Mouse (Mus musculus) heart, postnatal 0 days (tissue): ENCODE measurements around the gene Fam163b. TPM values are rescaled to one million over a fixed set of nuclear protein-coding genes. Genes with fewer than 3 reads are reported as not detected.

Experiments used
- ATAC-seq: fragments of 200-750 bp; cut with Nextera tagmentation; 2 replicates; pipeline ENCODE4 v1.8.0; 2017; ENCODE audit warnings: low read depth, moderate number of reproducible peaks, moderate library complexity; ENCODE audit not compliant: insufficient read depth
- DNase-seq: peaks from one replicate; pipeline ENCODE4 v3.0.0-alpha.2; 2016; ENCODE audit warnings: low spot score
- H3K27ac ChIP-seq: fragments of 300-500 bp; sonication (generic); 2 replicates; pipeline ENCODE4 v1.5.1; 2014; ENCODE audit warnings: low read depth, mild to moderate bottlenecking
- H3K27me3 ChIP-seq: fragments of 300-500 bp; sonication (generic); 2 replicates; pipeline ENCODE4 v1.6.1; 2014; ENCODE audit warnings: low read length, mixed read lengths; ENCODE audit not compliant: control insufficient read depth, insufficient read depth
- H3K36me3 ChIP-seq: fragments of 300-500 bp; sonication (generic); replicated peaks from 2 replicates; pipeline ENCODE4 v1.6.1; 2014; ENCODE audit warnings: low read length, mixed read lengths; ENCODE audit not compliant: control insufficient read depth, insufficient read depth
- H3K4me1 ChIP-seq: fragments of 300-500 bp; sonication (generic); 2 replicates; pipeline ENCODE4 v1.6.1; 2014; ENCODE audit warnings: antibody characterized with exemption; ENCODE audit not compliant: control insufficient read depth, insufficient read depth
- H3K4me2 ChIP-seq: fragments of 300-500 bp; sonication (generic); 2 replicates; pipeline ENCODE4 v1.6.1; 2014; ENCODE audit warnings: low read depth, mild to moderate bottlenecking, low read length, moderate library complexity
- H3K4me3 ChIP-seq: fragments of 300-500 bp; sonication (generic); 2 replicates; pipeline ENCODE4 v1.5.1; 2014; ENCODE audit warnings: low read depth, low read length
- H3K9ac ChIP-seq: fragments of 300-500 bp; sonication (generic); replicated peaks from 2 replicates; pipeline ENCODE4 v1.6.1; 2014; ENCODE audit warnings: low read depth, low read length, mixed read lengths
- H3K9me3 ChIP-seq: fragments of 300-500 bp; sonication (generic); replicated peaks from 2 replicates; pipeline ENCODE4 v1.6.1; 2016; ENCODE audit warnings: low read length; ENCODE audit not compliant: control insufficient read depth
- CTCF ChIP-seq: IDR thresholded peaks from 2 replicates; pipeline ENCODE4 v1.5.1; 2016; ENCODE audit warnings: antibody characterized with exemption, control low read depth, low read depth
- EP300 ChIP-seq: IDR thresholded peaks from 2 replicates; pipeline ENCODE4 v1.6.1; 2016; ENCODE audit warnings: antibody characterized with exemption, low read depth
- WGBS: fragments of 180-500 bp; shearing (Covaris S2); extraction: QIAGEN DNeasy Blood & Tissue Kit; methylation state at CpG from one replicate; pipeline ENCODE4 v1.1.7; 2014; 5-methylcytosine and 5-hydroxymethylcytosine counted together
- polyA plus RNA-seq: library from polyadenylated mRNA; unstranded; fragments of >200 nt; fragmentation: Nextera tagmentation; extraction: Ambion mirVana; gene quantifications from 2 replicates; pipeline ENCODE4 v1.2.1, GENCODE M21; 2015
- total RNA-seq: library from RNA; depleted of rRNA; stranded (reverse); fragments of >200 nt; gene quantifications from 2 replicates; pipeline ENCODE4 v1.2.3, GENCODE M21; 2014; ENCODE audit warnings: low replicate concordance

Fam163b gene
- total and polyA plus RNA-seq, 2 experiments from 2014 or later, result 0.23 to 0.36 TPM

DNA sequence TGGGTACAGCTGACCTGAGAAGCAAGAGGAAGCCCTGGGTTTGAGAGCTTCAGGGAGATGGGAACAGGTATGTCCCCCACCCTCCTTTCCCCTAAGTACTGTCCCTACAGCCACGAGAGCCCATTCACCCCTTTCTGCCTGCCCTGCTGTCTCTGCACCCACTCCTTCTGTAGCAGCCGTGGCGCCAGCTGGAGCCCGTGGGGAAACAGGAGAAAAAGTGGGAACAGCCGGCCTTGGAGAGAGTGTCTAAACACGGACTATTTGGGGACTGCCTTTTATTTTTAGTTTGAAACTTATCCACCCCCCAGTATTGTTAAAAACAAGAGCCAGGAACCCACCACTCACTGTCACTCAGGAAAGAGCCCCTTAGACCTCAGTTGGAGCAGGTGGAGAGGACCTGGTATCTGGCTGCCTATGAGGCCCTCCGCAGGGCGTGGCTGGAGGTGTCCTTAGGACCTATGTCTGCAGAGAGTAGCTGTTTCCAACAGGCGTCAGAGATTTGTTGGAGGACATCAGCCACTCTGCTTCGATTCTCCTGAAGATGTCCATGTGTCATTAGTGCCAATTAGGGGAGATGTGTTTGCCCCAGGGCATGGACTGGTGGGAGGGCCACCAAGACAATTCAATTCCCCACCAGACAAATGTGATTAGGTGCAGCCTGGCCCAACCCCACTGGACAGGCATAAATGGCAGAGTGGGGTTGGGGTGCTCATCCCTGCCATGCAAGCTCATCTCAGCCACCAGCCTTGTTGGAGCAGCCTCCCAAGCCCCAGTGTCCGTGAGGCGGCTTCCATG lies 22.7 kb upstream of the Fam163b start, which contains the start of gene Dbh:
Gene Dbh (plus strand): TSS at position 438 of the 795 bp plus-strand sequence.
- ATAC-seq (no peak), DNase-seq (no peak)
- Histone ChIP-seq H3K9ac (no peak within 1 kb of the TSS), H3K4me2 (no peak within 1 kb of the TSS), H3K4me3 (no peak within 1 kb of the TSS), H3K27me3 (no peaks in the 10 kb centered on the region), H3K9me3 (no peaks in the 10 kb centered on the region), H3K4me1 (no peaks in the 10 kb centered on the region), H3K36me3 (no peaks in the 10 kb centered on the region), H3K27ac (no peak within 1 kb of the TSS)
- TF ChIP-seq EP300 (no peak), CTCF (no peak)
- WGBS, result 81% methylated on average over 12 of the region's 12 CpGs

DNA sequence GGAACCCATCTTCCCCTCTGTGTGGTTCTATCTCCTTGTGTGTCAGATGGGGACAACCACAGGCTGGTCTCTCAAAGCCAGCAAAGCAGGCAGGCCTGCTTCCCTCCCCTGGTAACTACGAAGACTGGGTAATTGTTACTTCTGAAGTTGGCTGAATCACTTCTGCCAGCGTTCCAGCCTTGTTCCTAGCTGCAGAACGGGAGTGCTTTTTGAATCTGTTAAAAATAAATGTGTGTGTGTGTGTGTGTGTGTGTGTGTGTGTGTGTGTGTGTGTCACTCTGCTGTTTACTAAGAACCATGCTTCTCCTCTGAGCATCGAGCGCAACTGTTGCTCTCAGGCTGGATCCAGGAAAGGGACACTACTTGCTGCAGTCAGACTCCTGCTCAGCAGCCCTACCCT lies 21.6 kb upstream of the Fam163b start:
- Histone ChIP-seq H3K27ac (no peak overlapping the region), H3K4me3 (no peak overlapping the region), H3K9ac (no peak overlapping the region), H3K36me3 (no peaks in the 10 kb centered on the region), H3K27me3 (no peaks in the 10 kb centered on the region), H3K4me1 (no peaks in the 10 kb centered on the region), H3K4me2 (no peak overlapping the region), H3K9me3 (no peaks in the 10 kb centered on the region)
- 56% methylated on average over 5 of the region's 5 CpGs for WGBS
- DNase-seq, result no peak
- no peak for ATAC-seq
- no peak for TF ChIP-seq EP300
- TF ChIP-seq CTCF, result no peak

- H3K27me3 ChIP-seq, result no peaks in the 10 kb centered on the region
- TF ChIP-seq CTCF, result no peak
- no peak for TF ChIP-seq EP300
- H3K9me3 ChIP-seq, result no peaks in the 10 kb centered on the region
- DNase-seq (no peak), ATAC-seq (no peak)
- H3K4me3 ChIP-seq, result no peak overlapping the region
- H3K9ac ChIP-seq, result no peak overlapping the region
- H3K36me3 ChIP-seq, result no peaks in the 10 kb centered on the region
- no peak overlapping the region for H3K27ac ChIP-seq
- no peak overlapping the region for H3K4me2 ChIP-seq
- WGBS, result 42% methylated on average over 11 of the region's 11 CpGs
- H3K4me1 ChIP-seq, result no peaks in the 10 kb centered on the region
Measured at GRCm38 (mm10) chr2:27162656-27163055, 20.4 kb upstream of the Fam163b start.

- Histone ChIP-seq H3K9ac (no peak overlapping the region), H3K4me1 (no peaks in the 10 kb centered on the region), H3K4me2 (no peak overlapping the region), H3K27ac (no peak overlapping the region), H3K4me3 (no peak overlapping the region), H3K36me3 (no peaks in the 10 kb centered on the region), H3K9me3 (no peaks in the 10 kb centered on the region), H3K27me3 (no peaks in the 10 kb centered on the region)
- ATAC-seq (no peak), DNase-seq (no peak)
- TF ChIP-seq CTCF (no peak), EP300 (no peak)
- 88% methylated on average over 2 of the region's 2 CpGs for WGBS
Measured at GRCm38 (mm10) chr2:27161526-27161925, 19.2 kb upstream of the Fam163b start.

GRCm38 (mm10) chr2:27156596-27156995 lies 14.3 kb upstream of the Fam163b start:
- no peaks in the 10 kb centered on the region for H3K9me3 ChIP-seq
- H3K4me1 ChIP-seq, result no peaks in the 10 kb centered on the region
- 81% methylated on average over 6 of the region's 6 CpGs for WGBS
- no peak for ATAC-seq
- DNase-seq, result no peak
- H3K4me3 ChIP-seq, result no peak overlapping the region
- no peaks in the 10 kb centered on the region for H3K36me3 ChIP-seq
- no peaks in the 10 kb centered on the region for H3K27me3 ChIP-seq
- H3K27ac ChIP-seq, result no peak overlapping the region
- H3K4me2 ChIP-seq, result no peak overlapping the region
- TF ChIP-seq CTCF, result no peak
- TF ChIP-seq EP300, result no peak
- H3K9ac ChIP-seq, result no peak overlapping the region
